Mouse (Mus musculus): ENCODE results near the gene Vps36.

The Vps36 gene

DNA sequence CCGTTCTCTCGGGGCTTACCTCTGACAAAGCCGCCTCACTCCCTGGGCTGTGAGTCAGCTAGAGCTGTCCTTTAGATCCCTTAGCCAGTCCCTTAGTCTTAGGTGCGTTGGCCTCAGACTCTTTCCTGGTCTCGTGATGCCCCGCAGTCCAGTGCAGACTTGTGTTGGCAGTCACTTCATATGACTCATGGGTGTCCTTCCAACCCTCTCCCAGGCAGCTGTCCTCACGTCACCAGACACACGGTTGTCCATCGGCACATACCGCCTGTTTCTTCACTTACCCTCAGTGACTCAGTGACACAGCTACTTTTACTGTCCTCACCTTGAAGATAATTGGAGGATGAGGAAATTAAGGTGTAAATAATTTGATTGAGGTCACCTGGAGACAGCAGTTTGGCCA is 22.2 kb downstream of the Vps36 start:
- no peak for DNase-seq

DNA sequence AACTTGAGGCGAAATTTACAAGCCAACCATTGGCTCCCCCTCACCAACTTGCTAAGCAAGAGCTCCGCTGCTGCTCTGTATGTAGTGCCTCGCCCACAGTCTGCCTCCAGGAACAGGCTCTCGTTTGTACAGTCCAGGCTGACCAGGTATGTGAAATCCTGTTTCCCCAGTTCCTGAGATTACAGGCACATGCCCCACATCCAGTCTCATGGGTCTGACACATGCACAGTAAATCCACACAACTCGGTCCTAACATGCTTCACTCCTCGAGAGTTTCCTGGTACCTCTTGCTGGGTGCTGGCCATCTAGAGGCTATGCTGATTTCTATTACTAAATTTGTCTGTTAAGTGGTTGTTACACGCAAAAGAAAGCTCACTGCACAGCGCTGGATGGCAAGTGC is 33.8 kb downstream of the Vps36 start:
- no peak for DNase-seq

DNA sequence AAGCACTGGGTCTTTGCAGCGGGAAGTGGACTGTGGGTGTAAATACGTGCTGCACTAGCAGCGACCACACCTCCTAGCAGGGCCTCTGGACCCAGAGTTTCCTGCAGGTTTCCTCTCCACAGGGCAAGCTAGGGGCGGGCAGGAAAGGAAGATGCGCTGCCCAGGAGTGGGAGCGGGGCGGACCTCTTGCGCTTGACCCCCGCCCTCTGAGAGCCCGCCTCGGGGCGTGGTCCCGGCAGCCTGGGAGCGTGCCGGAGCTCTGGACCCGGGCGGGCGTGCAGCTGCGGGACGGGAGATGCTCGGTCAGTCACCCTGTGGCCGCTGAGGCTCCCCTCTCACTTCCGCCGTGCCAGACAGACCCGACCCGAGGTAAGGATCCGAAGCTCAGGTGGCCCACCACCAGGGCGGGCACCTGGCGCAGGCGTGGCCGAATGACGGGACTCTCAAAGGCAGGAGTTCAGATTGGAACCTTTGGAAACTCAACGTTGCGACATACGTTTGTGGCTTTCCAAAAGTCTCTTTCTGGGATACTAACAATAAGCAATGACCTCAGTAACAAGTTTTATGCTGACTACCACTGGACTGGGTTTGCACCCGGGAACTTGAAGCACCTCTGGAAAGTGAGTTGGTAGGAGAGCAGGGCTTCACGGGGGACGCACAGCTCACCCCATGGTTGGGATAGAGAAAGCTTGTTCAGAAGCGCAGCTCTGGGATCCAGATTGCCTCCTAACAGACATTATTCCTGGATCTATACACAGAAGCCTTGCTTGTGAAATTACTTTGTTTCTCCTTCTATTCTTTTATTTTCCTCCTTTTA is 34.7 kb downstream of the Vps36 start, which contains the start of gene Thsd1:
Thsd1 (plus strand) TSS at position 253 of the 817 bp plus-strand sequence.
- peak; percentile 11 for DNase-seq

DNA sequence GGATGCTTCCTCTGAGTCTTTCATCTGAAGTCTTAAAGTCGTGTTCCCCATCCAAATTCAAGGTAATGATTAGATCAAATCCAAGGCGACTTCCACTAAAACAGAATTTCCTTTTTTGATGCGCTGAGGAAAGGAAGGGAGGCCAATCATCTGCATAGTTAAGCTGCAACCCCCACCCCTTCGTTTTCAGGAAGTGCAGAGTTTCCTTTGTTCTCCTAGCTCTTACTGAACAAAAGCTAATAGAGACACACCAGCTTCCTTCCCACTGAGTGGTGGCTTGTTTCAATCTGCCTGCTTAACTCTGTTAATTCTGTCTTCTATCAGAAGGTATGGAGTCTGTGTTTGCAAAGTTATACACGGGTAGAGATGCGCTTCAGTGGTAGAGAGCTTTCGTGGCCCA is 36.0 kb downstream of the Vps36 start:
- no peak for DNase-seq

DNA sequence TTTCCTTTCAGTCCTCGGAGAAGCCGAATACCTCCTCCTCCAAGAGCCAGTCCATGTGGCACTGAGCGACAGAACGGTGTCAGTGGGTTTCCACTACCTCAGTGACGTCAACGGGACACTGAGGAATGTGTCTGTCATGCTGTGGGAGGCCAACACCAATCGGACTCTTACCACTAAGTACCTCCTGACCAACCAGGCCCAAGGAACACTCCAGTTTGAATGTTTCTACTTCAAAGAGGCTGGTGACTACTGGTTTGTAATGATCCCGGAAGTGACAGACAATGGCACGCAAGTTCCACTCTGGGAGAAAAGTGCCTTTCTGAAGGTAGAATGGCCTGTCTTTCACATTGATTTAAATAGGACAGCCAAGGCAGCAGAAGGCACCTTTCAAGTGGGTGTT is 50.4 kb downstream of the Vps36 start:
- no peak for DNase-seq

DNA sequence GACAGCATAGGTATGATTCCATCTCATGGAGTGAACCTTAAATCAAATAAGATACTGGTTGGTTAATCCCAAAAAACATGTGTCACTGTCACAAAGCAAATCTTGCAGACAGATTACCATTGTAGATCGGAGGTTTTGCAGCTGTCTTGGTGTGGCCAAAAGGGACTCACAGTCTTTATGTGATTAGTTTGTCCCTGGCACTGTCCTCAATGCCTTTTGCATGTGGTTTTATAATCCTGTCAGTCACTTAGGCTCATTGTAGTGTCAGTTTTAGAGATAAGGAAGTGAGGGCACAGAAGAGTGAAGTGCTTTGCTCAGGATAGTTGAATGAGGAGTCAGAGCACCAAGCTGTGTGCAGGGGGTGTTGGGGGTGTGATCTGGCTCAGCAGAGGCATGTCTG is 53.1 kb downstream of the Vps36 start:
- no peak for DNase-seq

DNA sequence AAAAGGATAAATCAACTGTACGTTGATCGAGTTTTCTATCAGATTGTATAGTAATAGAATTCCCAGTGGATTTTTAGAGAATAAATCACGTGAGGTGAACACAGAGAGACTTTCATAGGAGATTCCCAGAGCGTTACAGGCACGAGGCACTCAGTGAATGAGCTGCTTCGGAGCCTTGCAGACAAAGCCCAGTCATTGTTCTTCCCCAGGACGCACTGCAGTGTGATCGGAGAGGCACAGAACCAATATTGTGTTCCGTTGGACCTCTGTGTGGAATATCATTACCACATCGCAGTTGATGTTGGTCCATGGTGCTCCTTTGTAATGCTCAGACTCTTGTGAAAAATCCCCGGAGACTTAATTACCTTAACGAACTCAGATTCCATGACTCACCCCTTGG is 55.3 kb downstream of the Vps36 start:
- no peak for DNase-seq

DNA sequence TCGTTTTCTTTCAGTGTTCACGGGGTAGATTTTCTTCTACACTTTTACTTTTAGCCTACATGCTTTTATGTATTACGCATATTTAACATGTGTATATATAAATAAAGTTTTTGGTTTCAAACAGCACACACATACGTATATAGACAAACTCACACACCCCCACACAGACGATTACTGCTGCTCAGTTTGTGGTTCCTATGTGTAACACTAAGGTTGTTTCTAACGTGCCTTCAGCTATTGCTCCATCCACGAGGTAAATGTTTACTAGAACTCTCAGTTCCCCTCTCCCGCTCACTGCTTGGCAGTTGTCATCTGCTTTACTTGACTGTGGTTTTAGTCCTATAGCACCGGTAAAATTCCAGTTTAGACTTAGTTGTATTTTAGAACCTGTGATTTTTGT is 56.5 kb downstream of the Vps36 start:
- no peak for DNase-seq

DNA sequence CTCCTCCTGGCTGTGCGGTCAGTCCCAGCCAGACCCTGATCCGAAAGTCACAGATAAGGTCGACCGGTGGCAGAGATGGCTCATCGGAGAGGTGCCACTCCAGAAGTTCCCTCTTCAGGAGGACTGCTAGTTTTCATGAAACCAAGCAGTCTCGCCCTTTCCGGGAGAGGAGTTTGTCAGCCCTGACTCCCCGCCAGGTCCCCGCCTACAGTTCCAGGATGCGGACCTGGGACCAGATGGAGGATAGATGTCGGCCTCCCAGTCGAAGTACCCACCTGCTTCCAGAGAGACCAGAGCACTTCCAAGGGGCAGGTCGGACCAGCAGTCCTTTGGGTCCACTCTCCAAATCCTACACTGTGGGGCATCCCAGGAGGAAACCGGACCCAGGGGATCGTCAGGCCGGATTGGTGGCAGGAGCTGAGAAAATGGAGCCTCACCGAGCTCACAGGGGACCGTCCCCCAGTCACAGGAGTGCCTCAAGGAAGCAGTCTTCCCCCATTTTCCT is 66.4 kb downstream of the Vps36 start:
- no peak for DNase-seq

DNA sequence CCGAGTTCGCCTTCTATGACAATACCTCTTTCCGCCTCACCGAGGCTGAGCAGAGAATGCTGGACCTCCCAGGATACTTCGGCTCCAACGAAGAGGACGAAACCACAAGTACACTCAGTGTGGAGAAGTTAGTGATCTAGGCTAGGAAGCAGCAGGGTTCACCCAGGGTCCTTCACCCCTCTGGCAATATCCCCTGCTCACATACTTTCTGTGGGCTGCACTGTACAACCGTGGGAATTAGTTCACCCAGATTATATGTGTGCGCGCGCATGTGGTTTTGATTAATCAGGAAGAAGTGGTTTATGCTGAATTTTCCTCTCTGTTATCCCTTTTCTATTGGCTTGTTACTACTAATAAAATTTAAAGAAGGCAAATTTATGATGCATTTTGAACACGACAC is 66.9 kb downstream of the Vps36 start:
- no peak for DNase-seq

DNA sequence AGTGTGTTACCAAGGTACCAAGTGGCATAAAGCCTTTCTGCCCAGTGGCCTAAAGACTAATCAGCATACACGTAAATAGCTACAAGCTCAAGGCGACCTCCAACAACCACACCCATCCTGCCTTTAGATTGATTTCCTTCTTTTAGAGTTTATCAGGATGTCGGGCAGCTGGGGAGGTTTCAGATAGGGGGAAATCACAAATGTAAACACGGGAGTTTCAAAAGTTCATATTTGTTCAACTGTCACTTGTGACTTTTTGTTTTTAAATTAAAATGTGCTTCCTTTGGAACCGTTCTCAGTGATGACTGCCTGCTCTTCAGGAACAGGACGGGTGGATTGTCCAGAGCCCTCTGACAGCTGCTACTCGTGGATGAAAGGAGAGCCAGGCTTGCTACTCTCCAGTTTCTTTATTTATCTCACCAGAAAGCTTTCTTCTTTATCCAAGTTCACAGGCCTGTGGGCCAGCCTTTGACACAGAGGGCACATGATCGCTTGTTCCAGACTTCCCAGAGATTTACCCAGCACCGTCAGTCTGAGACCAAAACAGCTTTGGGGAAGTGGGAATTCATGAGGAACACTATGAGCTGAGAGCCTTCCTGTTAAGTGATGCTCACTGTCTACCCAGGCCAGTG is 67.6 kb downstream of the Vps36 start:
- no peak for DNase-seq

DNA sequence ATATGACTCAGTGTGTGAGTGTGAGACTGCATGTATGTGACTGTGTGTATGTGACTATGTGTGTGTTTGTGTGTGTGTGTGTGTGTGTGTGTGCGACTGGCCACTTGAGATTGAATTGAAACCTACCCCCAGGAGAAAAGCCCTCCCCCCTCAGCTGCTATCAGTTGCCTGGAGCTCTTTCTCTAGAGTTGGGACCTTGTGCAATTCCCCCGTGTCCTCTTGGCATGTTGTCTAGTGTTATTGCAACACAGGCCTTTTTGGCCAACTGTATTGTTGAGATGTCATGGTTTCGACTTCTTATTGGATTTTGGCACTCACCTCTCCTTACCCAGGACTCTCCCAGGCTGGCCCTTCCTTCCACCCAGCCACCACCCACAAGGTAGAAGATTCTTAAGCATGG is 69.7 kb downstream of the Vps36 start:
- DNase-seq = no peak

DNA sequence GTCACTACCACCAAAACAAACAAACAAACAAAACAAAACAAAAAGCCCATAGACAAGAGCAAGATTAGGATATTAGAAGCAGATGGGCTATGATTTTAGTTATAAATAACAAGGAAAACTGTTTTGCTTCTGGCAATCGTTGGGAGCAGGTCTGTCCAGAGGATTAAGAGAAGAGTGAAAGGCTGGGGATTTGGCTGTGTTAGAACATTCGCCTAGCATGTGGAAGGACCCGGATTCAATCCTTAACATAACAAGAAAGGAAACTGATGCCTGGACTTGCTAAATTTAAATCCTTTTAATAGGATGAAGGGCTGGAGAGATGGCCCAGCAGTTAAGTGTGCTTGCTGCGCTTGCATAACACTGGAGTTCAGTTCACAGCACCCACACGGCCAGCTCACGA is 71.7 kb downstream of the Vps36 start:
- DNase-seq = no peak

DNA sequence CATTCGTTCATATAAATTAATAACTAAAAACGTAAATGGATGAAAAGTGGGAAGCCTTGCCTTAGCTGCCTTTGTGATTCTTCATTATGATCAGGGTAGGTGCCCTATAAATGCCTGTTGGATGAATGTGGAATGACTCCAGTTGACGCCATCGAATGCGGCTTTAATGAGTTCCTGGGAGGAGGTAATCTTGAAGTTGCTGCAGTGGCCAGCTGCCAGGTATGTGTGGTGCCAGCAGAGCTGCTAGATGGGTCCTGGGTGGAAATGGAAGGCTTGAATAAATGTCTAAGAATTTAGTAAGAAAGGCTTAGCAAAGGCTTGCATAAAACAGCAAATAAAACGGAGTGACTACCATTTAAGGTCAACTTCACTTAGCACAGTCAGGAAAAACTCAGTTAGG is 72.2 kb downstream of the Vps36 start:
- DNase-seq = peak; percentile 25

DNA sequence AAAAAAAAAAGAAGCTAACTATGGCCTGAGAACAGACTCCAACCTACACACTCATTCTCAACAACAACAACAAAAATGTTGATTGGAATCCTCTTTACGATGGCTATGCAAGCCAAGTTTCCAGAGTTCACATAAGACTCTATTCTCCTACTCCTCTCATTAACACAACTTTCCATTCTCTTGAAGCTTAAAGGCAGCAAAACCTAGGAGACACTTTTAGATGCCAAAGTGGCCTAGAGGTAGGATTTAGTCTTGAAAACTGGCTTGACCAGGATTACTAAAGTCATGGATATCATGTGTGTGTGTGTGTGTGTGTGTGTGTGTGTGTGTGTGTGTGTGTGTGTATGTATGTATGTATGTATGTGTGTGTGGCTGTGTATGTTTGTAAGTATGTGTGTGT is 72.6 kb downstream of the Vps36 start:
- DNase-seq = no peak

DNA sequence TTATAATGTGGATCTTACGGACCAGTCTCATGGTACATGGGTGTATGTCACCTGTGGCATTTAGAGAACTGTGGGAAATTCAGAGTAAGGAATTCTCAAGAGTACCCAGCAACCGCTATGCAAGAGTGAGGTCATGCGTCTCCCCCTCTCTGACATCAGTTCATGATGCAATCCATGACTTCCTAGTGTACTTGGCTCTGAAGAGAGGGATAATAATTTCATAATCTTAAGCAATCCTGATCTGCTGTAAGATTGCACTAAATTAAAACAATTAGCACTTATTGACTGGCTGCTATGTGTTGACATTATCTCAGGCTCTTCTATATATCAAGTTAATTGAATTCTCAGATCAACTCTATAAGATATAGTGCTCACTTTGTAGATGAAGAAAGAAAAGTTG is 74.2 kb downstream of the Vps36 start:
- no peak for DNase-seq

Data from right cerebral cortex, postnatal 4 days (tissue).